Mouse (Mus musculus) CD8-positive naive resting alpha-beta T cell, adult 2 months (primary cell): ENCODE data around the gene Schip1.

Source experiments
- DNase-seq, 2 experiments: peaks; one replicate each; pipeline ENCODE4 v3.0.0; 2022; ENCODE audit warnings: low read depth in 2 of 2, low spot score in 2 of 2

Gene Schip1

GRCm38 (mm10) chr3:68657589-68658245 lies 593.1 kb downstream of the Schip1 start:
- no peak for DNase-seq

- no peak for DNase-seq
Observed at GRCm38 (mm10) chr3:68659996-68660395, 595.4 kb downstream of the Schip1 start.

- no peak for DNase-seq
Observed at GRCm38 (mm10) chr3:68660538-68660937, 595.9 kb downstream of the Schip1 start.

- DNase-seq: no peak
Observed at GRCm38 (mm10) chr3:68662386-68662785, 597.8 kb downstream of the Schip1 start.

- no peak for DNase-seq
Observed at GRCm38 (mm10) chr3:68664337-68664736, 599.7 kb downstream of the Schip1 start.

- DNase-seq: no peak
Observed at GRCm38 (mm10) chr3:68666377-68666776, 601.8 kb downstream of the Schip1 start.

- no peak for DNase-seq
Observed at GRCm38 (mm10) chr3:68667852-68668251, 603.2 kb downstream of the Schip1 start.

- DNase-seq: no peak
Observed at GRCm38 (mm10) chr3:68669418-68669974, 604.9 kb downstream of the Schip1 start.

- no peak for DNase-seq
Observed at GRCm38 (mm10) chr3:68674721-68675120, 610.1 kb downstream of the Schip1 start.

GRCm38 (mm10) chr3:68675216-68675835 lies 610.7 kb downstream of the Schip1 start:
- no peak for DNase-seq
